In genomic region chr11:68754283-68754682, GRCm38 (mm10) we compare ENCODE assay signal across 13 mouse cellular contexts.
DNase-seq lines count a peak whose midpoint lies in the region; ATAC-seq lines count a peak whose summit lies in the region.
"Had no signal": no experiment of that assay in that cellular context is flagged by ENCODE, and none has a peak within 500 bp of the region (broad histone marks: within the 10 kb centered on the region; RNA-seq: fewer than 3 reads in every experiment).

No protein-coding gene starts in this region.

- H3K9me3 ChIP-seq in hindbrain, embryonic 13.5 days: no peaks in the 10 kb centered on the region
- no peaks in the 10 kb centered on the region for H3K9me3 ChIP-seq in hindbrain, embryonic 10.5 days
- no peaks in the 10 kb centered on the region for H3K9me3 ChIP-seq in embryonic facial prominence, embryonic 12.5 days
- H3K9me3 ChIP-seq in kidney, embryonic 16.5 days (ENCODE audit: low read length): no peaks in the 10 kb centered on the region
- no peaks in the 10 kb centered on the region for H3K9me3 ChIP-seq in midbrain, embryonic 14.5 days (ENCODE audit: control insufficient read depth, low read length)
- H3K9me3 ChIP-seq: lung, embryonic 15.5 days had no signal

- no peak for DNase-seq in hindbrain, embryonic 10.5 days (ENCODE audit: low spot score)
- DNase-seq in midbrain, embryonic 14.5 days: no peak
- no peak for DNase-seq in thymus, postnatal 36 days
- DNase-seq in left cerebral cortex, adult 11 months (ENCODE audit: low spot score): no peak
- no peak for DNase-seq in gastrocnemius, adult 18-20 months (ENCODE audit: low spot score)
- DNase-seq: cerebellum, postnatal 10 days had no signal

- no peak for ATAC-seq in hindbrain, embryonic 13.5 days (ENCODE audit: low FRiP score)
- peak; percentile 62; the same call in 1 of the 2 replicates for ATAC-seq in embryonic facial prominence, embryonic 12.5 days (ENCODE audit: insufficient number of reproducible peaks, insufficient read depth, low FRiP score, low TSS enrichment)
- ATAC-seq in kidney, embryonic 16.5 days (ENCODE audit: low FRiP score, low TSS enrichment): peak; percentile 80
- no peak for ATAC-seq in midbrain, embryonic 14.5 days (ENCODE audit: low FRiP score, low TSS enrichment)
- ATAC-seq: forebrain, embryonic 16.5 days; inflammation-experienced regulatory T-cells, adult 6 months had no signal

- WGBS in hindbrain, embryonic 13.5 days: 51% methylated on average over 7 of the region's 7 CpGs
- WGBS in hindbrain, embryonic 10.5 days: 68% methylated on average over 7 of the region's 7 CpGs
- 24% methylated on average over 7 of the region's 7 CpGs for WGBS in embryonic facial prominence, embryonic 12.5 days
- WGBS in kidney, embryonic 16.5 days: 35% methylated on average over 7 of the region's 7 CpGs
- 64% methylated on average over 7 of the region's 7 CpGs for WGBS in midbrain, embryonic 14.5 days

- H3K4me1 ChIP-seq in hindbrain, embryonic 13.5 days (replicated peaks): peaks cover 26% of the 10 kb centered on the region
- peaks cover 13% of the 10 kb centered on the region for H3K4me1 ChIP-seq in hindbrain, embryonic 10.5 days (replicated peaks)
- peaks cover 46% of the 10 kb centered on the region for H3K4me1 ChIP-seq in embryonic facial prominence, embryonic 12.5 days
- H3K4me1 ChIP-seq in kidney, embryonic 16.5 days (ENCODE audit: insufficient read depth, low read length): peaks cover 28% of the 10 kb centered on the region
- 0 out of 2 replicates have a peak, but pooled peaks cover 2% of the 10 kb centered on the region for H3K4me1 ChIP-seq in midbrain, embryonic 14.5 days (ENCODE audit: control insufficient read depth, insufficient read depth, low read length)
- H3K4me1 ChIP-seq: lung, embryonic 15.5 days had no signal

- H3K36me3 ChIP-seq in hindbrain, embryonic 13.5 days: peaks cover 18% of the 10 kb centered on the region
- peaks cover 70% of the 10 kb centered on the region for H3K36me3 ChIP-seq in hindbrain, embryonic 10.5 days
- peaks cover 12% of the 10 kb centered on the region for H3K36me3 ChIP-seq in embryonic facial prominence, embryonic 12.5 days
- peaks cover 8% of the 10 kb centered on the region; the same call in 1 of the 2 replicates for H3K36me3 ChIP-seq in kidney, embryonic 16.5 days (ENCODE audit: insufficient read depth, low read length)
- H3K36me3 ChIP-seq in midbrain, embryonic 14.5 days (ENCODE audit: control insufficient read depth, insufficient read depth, low read length): peaks cover 21% of the 10 kb centered on the region

- no peak overlapping the region for H3K4me2 ChIP-seq in hindbrain, embryonic 13.5 days
- H3K4me2 ChIP-seq in embryonic facial prominence, embryonic 12.5 days (replicated peaks): no peak overlapping the region
- H3K4me2 ChIP-seq in kidney, embryonic 16.5 days (replicated peaks; ENCODE audit: low read depth, low read length): no peak overlapping the region
- H3K4me2 ChIP-seq in midbrain, embryonic 14.5 days (ENCODE audit: low read length): no peak overlapping the region
- H3K4me2 ChIP-seq: lung, embryonic 15.5 days had no signal

- H3K4me3 ChIP-seq in hindbrain, embryonic 13.5 days: no peak overlapping the region
- no peak overlapping the region for H3K4me3 ChIP-seq in hindbrain, embryonic 10.5 days
- no peak overlapping the region for H3K4me3 ChIP-seq in embryonic facial prominence, embryonic 12.5 days
- no peak overlapping the region for H3K4me3 ChIP-seq in kidney, embryonic 16.5 days (ENCODE audit: low read length)
- no peak overlapping the region for H3K4me3 ChIP-seq in midbrain, embryonic 14.5 days (replicated peaks; ENCODE audit: low read depth, low read length)
- H3K4me3 ChIP-seq: lung, embryonic 15.5 days; myocyte had no signal

- peak overlapping the region; percentile 53 for H3K27ac ChIP-seq in hindbrain, embryonic 13.5 days
- no peak overlapping the region for H3K27ac ChIP-seq in hindbrain, embryonic 10.5 days
- H3K27ac ChIP-seq in embryonic facial prominence, embryonic 12.5 days: peak overlapping the region; percentile 80
- H3K27ac ChIP-seq in kidney, embryonic 16.5 days (ENCODE audit: low read length): peak overlapping the region; percentile 80
- H3K27ac ChIP-seq in midbrain, embryonic 14.5 days (replicated peaks; ENCODE audit: low read depth, low read length): peak overlapping the region; percentile 43; the same call in 1 of the 2 replicates
- H3K27ac ChIP-seq: lung, embryonic 15.5 days had no signal

- H3K27me3 ChIP-seq in hindbrain, embryonic 13.5 days: no peaks in the 10 kb centered on the region
- no peaks in the 10 kb centered on the region for H3K27me3 ChIP-seq in hindbrain, embryonic 10.5 days (ENCODE audit: insufficient read depth, poor library complexity, severe bottlenecking)
- H3K27me3 ChIP-seq in embryonic facial prominence, embryonic 12.5 days: no peaks in the 10 kb centered on the region
- H3K27me3 ChIP-seq in kidney, embryonic 16.5 days (ENCODE audit: insufficient read depth, low read length): no peaks in the 10 kb centered on the region
- H3K27me3 ChIP-seq in midbrain, embryonic 14.5 days (ENCODE audit: control insufficient read depth, insufficient read depth, low read length): no peaks in the 10 kb centered on the region
- H3K27me3 ChIP-seq: lung, embryonic 15.5 days had no signal

- no peak overlapping the region for H3K9ac ChIP-seq in hindbrain, embryonic 13.5 days
- no peak overlapping the region for H3K9ac ChIP-seq in embryonic facial prominence, embryonic 12.5 days
- H3K9ac ChIP-seq in kidney, embryonic 16.5 days (replicated peaks; ENCODE audit: low read length): no peak overlapping the region
- 0 out of 2 replicates have a peak overlapping the region, but pooled peaks have one; percentile 7 for H3K9ac ChIP-seq in midbrain, embryonic 14.5 days (replicated peaks; ENCODE audit: low read length)
- H3K9ac ChIP-seq: lung, embryonic 15.5 days had no signal

Comparison
In these comparisons a context has a peak if more than half of its experiments do, and no peak if none do; other contexts are left out.
1. ATAC-seq: peak in embryonic facial prominence, embryonic 12.5 days (single experiment) and kidney, embryonic 16.5 days (single experiment); none in hindbrain, embryonic 13.5 days (single experiment) and midbrain, embryonic 14.5 days (single experiment).